Mouse (Mus musculus) left cerebral cortex, adult 9 months (tissue): Measurements from ENCODE around the gene Ormdl3.

Source experiments
- DNase-seq, 2 experiments: peaks; one replicate each; pipeline ENCODE4 v3.0.0; 2022; ENCODE audit warnings: low spot score in 2 of 2

Ormdl3 gene

DNA sequence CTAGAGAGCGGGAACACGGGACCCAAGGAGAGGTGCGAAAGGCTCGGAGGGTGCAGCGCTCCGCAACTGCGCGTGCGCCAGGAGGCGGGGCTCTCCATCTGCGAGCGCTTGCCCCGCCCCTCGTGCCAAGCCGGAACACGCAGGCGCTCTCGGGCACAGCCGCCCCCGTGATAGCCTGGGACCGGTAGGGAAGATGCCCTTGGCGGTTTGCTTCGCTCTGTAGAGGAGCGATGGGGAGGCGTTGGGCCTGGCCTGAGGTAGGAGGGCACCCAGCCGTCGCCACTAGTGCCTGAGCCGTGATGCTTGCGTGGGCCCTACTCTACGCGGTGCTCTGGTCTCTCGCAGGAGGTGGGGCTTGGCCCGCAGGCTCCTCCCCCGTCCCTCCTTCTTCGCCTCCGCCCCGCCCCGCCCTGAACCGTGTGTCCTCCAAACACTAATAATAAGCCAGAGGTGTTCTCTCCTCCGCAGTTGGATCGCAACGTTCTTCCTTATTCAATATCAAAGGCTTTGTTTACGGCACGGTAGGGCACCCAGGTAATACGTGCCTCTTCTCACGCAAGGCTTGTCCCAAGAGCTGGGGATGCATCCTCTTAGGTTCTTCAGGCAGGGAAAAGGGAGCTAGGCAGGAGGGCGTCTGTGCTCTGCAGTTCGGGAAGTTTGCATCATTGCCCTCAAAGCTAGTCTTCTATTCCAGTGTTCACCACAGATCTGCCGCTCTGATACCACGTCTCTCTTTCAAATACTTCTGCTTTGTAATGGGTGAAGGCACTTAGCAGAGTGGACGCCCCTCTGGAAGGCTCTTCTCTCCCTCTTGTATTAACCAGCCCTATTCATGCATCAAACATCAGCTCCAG lies 36.0 kb downstream of the Ormdl3 start, which contains the start of gene Zpbp2:
Zpbp2 (plus strand) TSS at position 123 of the 854 bp plus-strand sequence.
- DNase-seq = peak; percentile 62 to 88

DNA sequence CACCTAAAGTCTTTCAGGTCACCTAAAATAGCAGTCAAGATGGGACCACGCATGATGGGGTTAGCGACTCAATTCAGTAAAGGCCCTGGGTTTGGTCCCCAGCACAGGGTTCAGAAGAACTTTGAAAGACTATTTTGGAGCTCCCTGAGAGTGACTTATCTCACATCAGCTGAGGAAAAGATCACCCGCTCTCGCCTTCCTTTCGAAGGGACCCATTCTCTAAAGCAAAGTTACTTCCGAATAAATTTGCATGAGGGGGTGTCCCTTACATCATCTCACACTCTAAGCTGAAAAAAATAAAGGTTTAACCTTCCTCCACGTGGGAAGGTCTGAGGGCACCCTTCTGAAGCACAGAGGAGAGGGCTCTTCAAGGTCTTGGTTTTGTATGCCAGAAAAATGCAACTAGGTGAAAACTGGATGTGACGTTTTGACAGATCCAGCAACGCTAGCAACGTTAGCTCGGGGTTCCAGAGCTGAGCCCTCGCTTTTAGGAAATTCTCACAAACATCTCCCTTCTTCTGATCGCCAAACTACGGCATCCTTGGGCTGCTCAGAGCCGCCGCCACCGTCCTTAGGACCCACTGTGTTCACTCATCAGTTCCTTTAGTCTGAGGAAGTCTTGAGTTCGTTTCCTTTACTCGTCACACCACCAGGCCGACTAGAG lies 36.7 kb downstream of the Ormdl3 start:
- no peak for DNase-seq

DNA sequence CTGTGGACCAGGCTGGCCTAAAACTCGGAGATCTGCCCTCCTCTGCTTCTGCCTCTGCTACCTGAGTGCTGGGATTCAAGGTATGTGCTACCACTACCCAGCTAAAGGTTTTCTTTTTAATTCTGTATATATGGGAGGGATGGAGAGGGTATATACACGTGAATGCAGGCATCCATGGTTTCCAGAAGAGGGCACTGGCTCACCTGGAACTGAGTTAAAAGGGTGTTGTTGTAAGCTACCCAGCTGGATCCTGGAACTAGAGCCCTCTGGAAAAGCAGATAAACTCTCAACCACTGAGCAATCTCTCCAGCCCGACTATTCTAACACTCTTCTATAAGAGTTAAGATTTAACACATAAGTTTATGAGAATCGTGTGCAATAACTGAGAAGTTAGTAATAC lies 37.8 kb downstream of the Ormdl3 start:
- no peak for DNase-seq

DNA sequence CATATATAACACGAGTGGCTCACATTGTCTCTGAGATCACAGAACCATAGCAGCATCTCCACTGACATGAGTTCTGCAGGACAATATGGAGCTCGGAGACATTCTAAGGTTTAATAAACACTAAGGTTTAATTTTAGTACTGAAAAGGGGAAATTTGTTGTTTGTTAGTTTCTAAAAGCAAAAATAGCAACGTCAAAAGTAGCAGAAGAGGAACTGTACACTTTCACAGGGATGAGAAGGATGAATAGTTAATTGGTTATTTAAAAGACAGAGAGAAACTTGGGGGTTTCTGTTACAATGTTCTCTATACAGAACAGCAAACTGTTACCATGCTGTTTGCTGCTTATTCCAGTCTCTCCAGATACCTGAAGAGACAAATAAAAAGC lies 39.9 kb downstream of the Ormdl3 start:
- no peak for DNase-seq

DNA sequence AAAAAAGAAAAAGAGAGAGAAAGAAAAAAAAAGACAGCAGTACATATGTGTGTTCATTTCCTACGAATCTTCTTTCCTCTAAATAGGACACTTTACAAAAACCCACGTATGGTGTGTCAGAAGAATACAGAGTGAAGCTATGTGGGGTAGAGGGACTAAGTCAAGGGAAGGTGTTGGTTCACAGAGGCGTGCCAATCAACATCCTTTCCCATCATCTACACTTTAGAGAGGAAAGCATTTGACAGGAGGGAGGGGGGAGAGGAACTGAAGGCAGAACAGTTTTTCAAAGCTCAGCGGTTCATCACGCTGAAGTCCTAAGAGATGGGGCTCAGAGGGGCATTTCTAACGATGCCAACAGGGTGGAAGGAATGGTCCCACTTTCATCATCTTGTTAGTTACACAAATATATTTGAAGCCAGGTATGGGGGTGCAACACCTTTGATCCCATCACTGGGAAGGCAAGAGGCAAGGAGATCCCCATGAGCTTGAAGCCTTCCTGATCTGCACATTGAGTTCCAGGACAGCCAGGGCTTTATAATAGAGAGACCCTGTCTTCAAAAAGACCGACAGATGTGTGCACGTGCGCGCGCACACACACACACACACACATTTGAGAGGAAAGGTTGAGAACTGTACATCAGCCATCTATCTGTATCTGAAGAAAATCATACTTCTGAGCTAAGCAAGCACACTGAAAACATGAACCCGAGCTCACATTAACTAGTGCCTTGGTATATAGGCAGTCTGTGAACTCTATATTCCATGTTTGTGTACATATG lies 40.5 kb downstream of the Ormdl3 start:
- no peak for DNase-seq

DNA sequence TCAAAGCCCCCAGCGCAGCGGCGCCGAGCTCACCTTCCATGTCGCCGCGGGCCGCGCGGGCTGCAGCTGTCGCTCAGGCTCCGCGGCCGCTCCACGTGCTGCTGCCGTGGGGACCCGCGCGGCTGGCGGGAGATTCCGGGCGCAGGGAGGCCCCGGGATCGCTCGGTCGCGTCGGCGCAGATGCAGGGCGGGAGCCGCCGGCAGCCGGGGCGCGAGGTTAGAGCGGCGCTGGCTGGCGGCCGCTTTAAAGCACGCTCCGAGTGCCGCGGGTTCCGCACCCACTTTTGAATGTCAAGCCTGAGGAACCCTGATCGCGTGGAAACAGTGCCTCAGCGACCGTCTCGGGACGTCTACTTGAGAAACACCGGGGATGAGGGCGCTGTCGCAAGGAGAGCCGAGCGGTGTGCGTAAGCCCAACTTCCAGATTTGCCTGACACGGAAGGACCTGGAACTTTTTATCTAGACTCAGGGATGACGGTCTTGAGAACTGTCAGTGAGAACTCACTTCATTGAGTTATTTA lies 41.4 kb downstream of the Ormdl3 start, which contains the start of gene Ikzf3:
Ikzf3 (minus strand) TSS at position 321 of the 521 bp plus-strand sequence.
- no peak for DNase-seq

DNA sequence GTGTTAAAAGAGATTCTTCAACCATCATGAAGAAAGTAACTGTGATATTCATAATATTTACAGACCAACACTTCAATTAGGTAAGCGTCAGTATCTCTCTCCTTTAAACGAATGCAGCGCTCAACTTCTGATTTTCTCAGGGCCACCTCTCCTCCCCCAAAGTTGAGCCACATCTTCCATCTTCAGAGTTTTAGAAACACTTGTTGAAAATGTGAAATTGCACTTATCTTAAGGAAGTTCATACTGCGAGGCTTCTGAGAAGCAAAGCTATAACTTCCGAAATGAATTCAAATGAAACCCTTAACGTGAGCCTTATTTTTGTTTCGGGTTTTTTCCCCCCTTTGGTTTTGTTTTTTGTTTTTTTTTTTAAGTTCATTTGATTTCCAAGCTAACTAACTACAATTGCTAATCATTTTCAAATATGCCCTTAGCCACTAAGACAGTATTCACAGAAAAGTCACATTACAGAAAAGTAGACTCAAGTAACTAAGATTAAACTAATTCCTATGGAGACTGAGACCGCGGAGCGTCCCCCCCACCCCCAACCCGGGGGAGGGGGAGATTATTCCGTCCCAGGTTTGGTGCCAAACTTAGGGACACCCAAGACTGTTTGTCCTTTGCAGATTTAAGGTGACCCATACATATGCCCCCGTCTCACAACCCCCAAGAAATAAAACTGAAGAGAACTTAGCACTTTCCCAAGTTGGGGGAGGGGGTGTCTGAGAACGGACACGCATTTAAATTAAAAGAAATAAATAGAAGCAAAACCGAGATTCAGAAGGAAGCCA lies 42.1 kb downstream of the Ormdl3 start:
- DNase-seq = no peak

DNA sequence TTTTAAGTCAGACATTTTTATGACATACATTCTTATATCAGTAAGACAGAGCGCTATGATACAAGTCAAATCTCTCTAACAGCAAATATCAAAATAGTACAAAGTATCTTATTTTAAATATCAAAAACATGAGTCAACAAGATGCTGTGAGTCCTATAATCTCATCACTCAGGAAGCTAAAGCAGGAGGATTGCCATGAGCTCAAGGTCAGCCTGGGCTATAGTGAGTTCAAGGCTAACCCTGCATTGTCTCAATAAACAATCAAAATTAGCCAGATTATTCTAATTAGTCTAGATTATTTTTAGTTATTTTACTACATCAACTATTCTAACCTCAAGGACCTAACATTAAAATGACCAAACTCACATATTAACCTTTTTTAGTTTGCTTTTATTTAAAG lies 43.8 kb downstream of the Ormdl3 start:
- no peak for DNase-seq

DNA sequence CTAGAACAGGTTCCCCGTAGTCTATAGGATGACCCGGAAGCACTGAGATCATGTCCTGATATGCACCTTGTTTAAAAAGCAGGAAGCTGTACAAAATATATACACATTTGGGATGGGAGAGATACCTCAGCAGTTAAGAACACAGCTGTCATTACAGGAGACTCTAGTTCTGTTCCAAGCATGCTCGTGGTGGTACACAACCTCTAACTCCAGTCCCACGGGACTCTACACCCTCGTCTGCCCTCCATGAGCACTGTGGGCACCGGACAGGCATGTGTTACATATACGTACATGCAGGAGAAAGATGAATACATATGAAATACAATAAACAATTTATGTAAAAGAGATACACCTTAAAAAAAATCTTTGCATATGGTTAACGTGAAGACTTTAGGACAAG lies 44.6 kb downstream of the Ormdl3 start:
- no peak for DNase-seq

DNA sequence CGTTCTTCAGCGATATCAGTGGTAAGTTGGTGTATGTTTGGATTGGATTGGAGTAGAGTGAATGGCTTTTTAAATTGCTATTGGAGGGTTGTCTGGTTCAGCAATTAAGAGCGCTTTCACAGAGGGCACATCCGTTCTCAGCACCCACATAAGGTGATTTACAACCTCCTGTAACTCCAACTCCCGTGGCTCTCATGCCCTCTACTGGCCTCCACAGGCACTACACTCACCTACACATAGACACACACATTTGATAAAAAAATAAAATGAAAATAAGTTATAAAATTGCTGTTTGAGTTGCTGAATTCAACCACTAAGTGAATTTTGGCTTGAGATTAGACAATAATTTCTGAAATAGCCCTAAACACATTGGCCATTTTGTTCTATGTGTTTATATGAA lies 46.8 kb downstream of the Ormdl3 start:
- no peak for DNase-seq

DNA sequence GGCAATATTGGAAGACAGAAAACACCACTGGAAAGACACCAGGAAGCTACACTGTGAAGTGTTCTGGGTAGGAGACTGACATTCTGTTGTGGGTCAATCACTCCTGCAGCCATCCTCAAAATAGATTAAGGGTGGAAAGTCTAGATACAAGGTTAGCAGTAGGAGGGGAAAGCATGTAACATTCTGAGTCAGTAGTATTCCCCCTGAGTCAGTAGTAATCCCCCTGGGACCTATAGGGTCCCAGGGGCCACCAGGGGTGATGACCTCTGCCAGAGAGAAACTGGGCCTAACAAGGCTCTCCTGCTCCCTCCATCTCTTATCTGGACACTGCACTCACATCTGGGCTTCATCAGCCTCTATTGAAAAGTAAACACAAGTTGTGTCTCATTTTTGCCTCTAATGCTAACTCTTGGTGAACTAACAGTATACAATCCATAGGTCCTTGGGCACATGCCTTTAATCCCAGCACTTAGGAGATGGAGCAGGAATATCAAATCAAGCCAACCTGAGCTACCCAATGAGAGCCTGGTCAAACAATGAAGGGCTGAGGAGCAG lies 49.6 kb downstream of the Ormdl3 start:
- DNase-seq = no peak
